Mouse (Mus musculus) stomach, embryonic 14.5 days (tissue): Measurements from ENCODE around the gene Rasl12. TPM values are rescaled to one million over a fixed set of nuclear protein-coding genes. Genes with fewer than 3 reads are reported as not detected.

Experiments
- ATAC-seq: fragments of 200-750 bp; cut with Nextera tagmentation; 2 replicates; pipeline ENCODE4 v1.8.0; 2017; ENCODE audit warnings: low read depth, moderate TSS enrichment; ENCODE audit not compliant: insufficient number of reproducible peaks, insufficient read depth, low FRiP score
- H3K27ac ChIP-seq: fragments of 300-500 bp; sonication (generic); 2 replicates; pipeline ENCODE4 v1.5.1; 2014; ENCODE audit warnings: mild to moderate bottlenecking, low read length, moderate library complexity, mixed read lengths
- H3K27me3 ChIP-seq: fragments of 300-500 bp; sonication (generic); 2 replicates; pipeline ENCODE4 v1.6.1; 2014; ENCODE audit warnings: low read length, control low read depth, mixed read lengths; ENCODE audit not compliant: control insufficient read depth, insufficient read depth
- H3K36me3 ChIP-seq: fragments of 300-500 bp; sonication (generic); 2 replicates; pipeline ENCODE4 v1.6.1; 2014; ENCODE audit warnings: mild to moderate bottlenecking, control low read depth, low read length, moderate library complexity, mixed read lengths; ENCODE audit not compliant: control insufficient read depth, insufficient read depth
- H3K4me1 ChIP-seq: fragments of 300-500 bp; sonication (generic); 2 replicates; pipeline ENCODE4 v1.6.1; 2014; ENCODE audit warnings: low read length, control low read depth, mixed read lengths; ENCODE audit not compliant: control insufficient read depth, insufficient read depth
- H3K4me2 ChIP-seq: fragments of 300-500 bp; sonication (generic); replicated peaks from 2 replicates; pipeline ENCODE4 v1.6.1; 2014; ENCODE audit warnings: low read depth, low read length, control low read depth
- H3K4me3 ChIP-seq: fragments of 300-500 bp; sonication (generic); 2 replicates; pipeline ENCODE4 v1.5.1; 2014; ENCODE audit warnings: low read depth, low read length, control low read depth
- H3K9ac ChIP-seq: fragments of 300-500 bp; sonication (generic); replicated peaks from 2 replicates; pipeline ENCODE4 v1.6.1; 2014; ENCODE audit warnings: low read depth, mild to moderate bottlenecking, control low read depth, low read length, moderate library complexity, mixed read lengths
- H3K9me3 ChIP-seq: fragments of 300-500 bp; sonication (generic); 2 replicates; pipeline ENCODE4 v1.6.1; 2016; ENCODE audit warnings: low read depth, low read length, control low read depth; ENCODE audit not compliant: control insufficient read depth
- WGBS: fragments of 180-500 bp; shearing (Covaris S2); extraction: QIAGEN DNeasy Blood & Tissue Kit; methylation state at CpG from one replicate; pipeline ENCODE4 v1.1.7; 2014; 5-methylcytosine and 5-hydroxymethylcytosine counted together
- polyA plus RNA-seq: library from polyadenylated mRNA; unstranded; fragments of >200 nt; fragmentation: Nextera tagmentation; extraction: Ambion mirVana; gene quantifications from 2 replicates; pipeline ENCODE4 v1.2.1, GENCODE M21; 2014

Gene Rasl12
- polyA plus RNA-seq, 1 experiment from 2014 or later = 5.2 TPM

DNA sequence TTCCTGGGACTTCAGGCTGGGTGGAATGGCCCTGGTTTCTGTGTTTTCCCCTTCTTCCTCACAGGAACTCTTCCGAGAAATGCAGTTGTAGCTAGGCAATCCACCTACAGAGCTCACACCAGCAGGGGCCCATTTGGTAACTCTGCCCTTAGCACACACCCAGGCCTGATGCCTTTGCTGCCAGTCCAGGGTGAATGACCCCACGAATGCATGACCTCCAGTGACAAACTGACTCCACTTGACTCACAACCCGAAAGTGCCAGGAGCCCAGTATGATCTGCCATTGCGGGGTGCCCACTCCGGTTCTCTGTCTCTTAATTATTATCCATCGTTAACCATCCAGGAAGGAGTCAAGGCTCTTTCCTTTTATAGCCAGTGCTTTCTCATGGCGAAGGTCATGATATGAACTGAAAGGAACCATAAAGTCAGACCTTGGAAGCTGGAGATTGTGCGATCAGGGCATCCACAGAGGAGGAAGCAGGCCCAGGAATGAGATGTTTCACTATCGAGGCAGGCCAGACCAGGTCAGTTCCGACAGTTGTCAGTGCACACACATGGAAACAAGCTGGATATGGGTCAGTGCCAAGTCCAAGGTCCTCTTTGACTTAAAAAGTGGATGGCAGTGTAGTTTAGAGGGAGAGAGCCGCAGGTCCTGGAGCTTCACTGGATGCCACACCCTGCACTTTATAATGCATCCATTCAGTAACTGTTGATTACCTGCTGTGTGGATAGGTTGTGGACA, 24.6 kb downstream of the Rasl12 start, which contains the start of gene Slc51b:
Slc51b (minus strand) TSS at position 196 of the 742 bp plus-strand sequence.
- Histone ChIP-seq H3K9me3 (no peaks in the 10 kb centered on the region), H3K36me3 (no peaks in the 10 kb centered on the region), H3K27ac (no peak within 1 kb of the TSS), H3K4me2 (no peak within 1 kb of the TSS), H3K9ac (no peak within 1 kb of the TSS), H3K4me1 (no peaks in the 10 kb centered on the region), H3K4me3 (no peak within 1 kb of the TSS), H3K27me3 (no peaks in the 10 kb centered on the region)
- 85% methylated on average over 11 of the region's 11 CpGs for WGBS
- no peak for ATAC-seq

DNA sequence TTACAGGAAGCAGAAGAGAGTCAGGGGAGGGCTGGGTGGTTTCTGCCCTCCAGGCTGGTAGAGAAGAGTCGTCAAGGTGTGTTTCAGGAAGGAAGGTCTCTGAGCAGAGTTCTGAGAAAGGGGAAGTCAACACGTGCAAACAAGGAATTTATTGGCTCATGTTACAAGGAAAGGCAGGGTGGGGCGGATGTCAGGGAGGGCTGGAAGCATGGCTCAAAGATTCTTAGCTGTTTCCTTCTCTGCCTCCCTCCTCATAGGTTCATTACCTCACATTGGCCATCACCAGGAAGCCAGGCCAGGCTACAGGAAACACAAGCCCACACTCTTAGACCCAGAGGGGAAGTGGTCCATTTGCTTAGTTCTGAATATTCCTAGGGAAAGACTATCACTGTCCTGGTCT, 26.1 kb downstream of the Rasl12 start:
- H3K36me3 ChIP-seq = no peaks in the 10 kb centered on the region
- no peak overlapping the region for H3K4me3 ChIP-seq
- no peaks in the 10 kb centered on the region for H3K27me3 ChIP-seq
- no peak overlapping the region for H3K27ac ChIP-seq
- no peaks in the 10 kb centered on the region for H3K9me3 ChIP-seq
- H3K4me1 ChIP-seq = no peaks in the 10 kb centered on the region
- whole genome bisulfite sequencing = 36% methylated on average over 3 of the region's 3 CpGs
- no peak for ATAC-seq
- no peak overlapping the region for H3K4me2 ChIP-seq
- no peak overlapping the region for H3K9ac ChIP-seq

DNA sequence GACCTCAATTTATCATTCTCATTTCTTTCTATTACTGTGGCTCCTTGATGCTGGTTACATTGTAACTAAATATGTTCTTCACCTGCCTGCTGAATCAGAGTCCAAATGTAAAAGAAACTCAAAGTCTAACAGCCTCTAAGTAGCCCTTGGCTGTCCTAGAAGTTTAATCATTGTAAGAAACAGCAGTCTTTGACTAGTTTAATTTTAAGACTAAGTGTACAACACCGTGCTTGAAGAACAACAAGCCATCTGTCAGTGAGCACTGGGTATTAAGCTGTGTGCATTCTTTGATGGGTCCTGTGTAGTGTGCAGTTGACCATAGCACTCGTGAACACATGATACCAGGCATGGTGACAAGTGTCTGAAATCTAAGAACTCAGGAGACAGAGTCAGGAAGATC, 29.2 kb downstream of the Rasl12 start:
- no peaks in the 10 kb centered on the region for H3K27me3 ChIP-seq
- no peak overlapping the region for H3K9ac ChIP-seq
- ATAC-seq = no peak
- no peak overlapping the region for H3K27ac ChIP-seq
- no peak overlapping the region for H3K4me3 ChIP-seq
- no peaks in the 10 kb centered on the region for H3K4me1 ChIP-seq
- H3K4me2 ChIP-seq = no peak overlapping the region
- 62% methylated on average over 2 of the region's 2 CpGs for WGBS
- no peaks in the 10 kb centered on the region for H3K9me3 ChIP-seq
- no peaks in the 10 kb centered on the region for H3K36me3 ChIP-seq

DNA sequence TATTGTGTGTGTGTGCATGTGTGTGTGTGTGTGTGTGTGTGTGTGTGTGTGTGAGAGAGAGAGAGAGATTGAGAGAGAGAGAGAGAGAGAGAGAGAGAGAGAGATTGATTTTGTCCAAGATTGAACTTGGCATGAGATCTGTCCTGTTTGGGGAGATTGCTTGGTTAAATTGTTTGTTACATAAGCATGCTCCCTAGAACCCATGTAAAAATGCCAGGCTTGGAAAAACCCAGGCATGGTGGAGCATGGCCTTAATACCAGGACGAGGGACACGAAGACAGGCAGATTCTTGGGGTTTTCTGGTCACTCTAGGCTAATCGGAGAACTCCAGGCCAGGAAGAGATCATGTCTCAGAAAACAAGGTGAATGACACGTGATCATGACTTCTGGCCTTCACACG, 29.7 kb downstream of the Rasl12 start:
- Histone ChIP-seq H3K4me1 (no peaks in the 10 kb centered on the region), H3K4me3 (no peak overlapping the region), H3K9ac (no peak overlapping the region), H3K36me3 (no peaks in the 10 kb centered on the region), H3K9me3 (no peaks in the 10 kb centered on the region), H3K4me2 (no peak overlapping the region), H3K27ac (no peak overlapping the region), H3K27me3 (no peaks in the 10 kb centered on the region)
- ATAC-seq = no peak
- WGBS = 86% methylated on average over 5 of the region's 5 CpGs

DNA sequence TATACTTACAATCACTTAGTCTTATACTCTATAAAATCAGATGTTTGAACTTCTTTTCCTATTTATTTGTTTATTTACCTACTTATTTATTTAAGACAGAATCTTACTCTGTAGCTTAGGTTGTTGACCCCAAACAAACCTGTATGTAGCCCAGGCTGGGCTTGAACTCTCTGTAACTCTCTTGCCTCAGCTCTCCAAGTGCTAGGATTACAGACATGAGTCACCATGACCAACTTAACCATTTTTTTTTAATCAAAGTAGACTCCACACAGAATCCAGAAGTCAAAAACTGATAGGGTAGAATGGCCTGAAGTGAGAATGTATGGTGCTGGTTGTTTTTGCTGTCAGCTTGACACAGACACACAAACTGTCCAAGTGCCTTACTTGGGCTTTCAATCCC, 32.1 kb downstream of the Rasl12 start:
- Histone ChIP-seq H3K27me3 (no peaks in the 10 kb centered on the region), H3K4me3 (no peak overlapping the region), H3K9me3 (no peaks in the 10 kb centered on the region), H3K36me3 (no peaks in the 10 kb centered on the region), H3K4me2 (no peak overlapping the region), H3K9ac (no peak overlapping the region), H3K27ac (no peak overlapping the region), H3K4me1 (no peaks in the 10 kb centered on the region)
- ATAC-seq = no peak

- Histone ChIP-seq H3K4me2 (no peak overlapping the region), H3K27me3 (no peaks in the 10 kb centered on the region), H3K36me3 (no peaks in the 10 kb centered on the region), H3K9me3 (no peaks in the 10 kb centered on the region), H3K27ac (no peak overlapping the region), H3K4me1 (no peaks in the 10 kb centered on the region), H3K9ac (no peak overlapping the region), H3K4me3 (no peak overlapping the region)
- no peak for ATAC-seq
- WGBS = 90% methylated on average over 5 of the region's 5 CpGs
These were observed 32.6 kb downstream of the Rasl12 start for GRCm38 (mm10) chr9:65430921-65431320.

- WGBS = 2% methylated on average over 3 of the region's 3 CpGs
- Histone ChIP-seq H3K9ac (no peak overlapping the region), H3K4me2 (no peak overlapping the region), H3K27ac (no peak overlapping the region), H3K9me3 (no peaks in the 10 kb centered on the region), H3K36me3 (no peaks in the 10 kb centered on the region), H3K27me3 (no peaks in the 10 kb centered on the region), H3K4me1 (no peaks in the 10 kb centered on the region), H3K4me3 (no peak overlapping the region)
- no peak for ATAC-seq
These were observed 33.9 kb downstream of the Rasl12 start for GRCm38 (mm10) chr9:65432236-65432635.

DNA sequence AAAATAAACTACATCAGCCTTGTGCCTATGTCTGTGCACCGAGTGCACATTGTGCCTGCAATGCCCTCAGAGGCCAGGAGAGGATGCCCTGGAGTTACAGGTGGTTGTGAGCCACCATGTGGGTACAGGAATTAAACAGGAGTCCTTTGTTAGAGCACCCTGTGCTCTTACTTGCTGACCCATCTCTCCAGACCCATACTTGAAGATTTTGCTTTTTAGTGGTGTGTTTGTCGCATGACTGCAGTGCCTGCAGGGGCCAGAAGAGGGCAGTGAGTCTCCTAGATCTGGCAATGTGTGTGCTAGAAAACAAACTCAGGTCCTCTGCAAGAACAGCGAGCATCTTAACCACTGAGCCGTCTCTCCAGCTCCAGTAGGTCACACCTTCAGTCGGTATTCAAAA, 35.8 kb downstream of the Rasl12 start:
- H3K36me3 ChIP-seq = peaks cover 4% of the 10 kb centered on the region
- H3K9me3 ChIP-seq = no peaks in the 10 kb centered on the region
- no peak overlapping the region for H3K4me3 ChIP-seq
- WGBS = 64% methylated on average over 5 of the region's 5 CpGs
- no peaks in the 10 kb centered on the region for H3K27me3 ChIP-seq
- H3K9ac ChIP-seq = no peak overlapping the region
- H3K4me2 ChIP-seq = no peak overlapping the region
- H3K4me1 ChIP-seq = no peaks in the 10 kb centered on the region
- ATAC-seq = no peak
- H3K27ac ChIP-seq = no peak overlapping the region

DNA sequence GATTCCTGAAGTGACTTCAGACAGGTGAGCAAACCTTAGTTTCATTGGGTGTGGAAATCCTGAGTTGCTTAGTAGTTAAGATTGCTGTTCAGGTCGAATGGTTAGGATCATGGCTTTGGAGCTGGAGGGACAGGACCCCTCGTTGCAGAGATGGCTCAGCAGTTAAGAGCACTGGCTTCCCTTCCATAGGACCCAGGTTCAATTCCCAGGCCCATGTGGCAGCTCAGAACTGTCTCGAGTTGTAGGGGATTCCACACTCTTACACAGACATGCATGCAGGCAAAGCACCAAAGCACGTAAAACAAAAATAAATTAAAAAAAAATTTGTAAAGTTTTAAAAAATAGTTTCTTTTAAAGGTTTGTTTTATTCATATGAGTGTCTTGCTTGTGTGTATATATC, 36.9 kb downstream of the Rasl12 start:
- H3K4me1 ChIP-seq = no peaks in the 10 kb centered on the region
- ATAC-seq = no peak; the same call in 1 of the 2 replicates
- peaks cover 4% of the 10 kb centered on the region for H3K36me3 ChIP-seq
- H3K9me3 ChIP-seq = no peaks in the 10 kb centered on the region
- H3K27me3 ChIP-seq = no peaks in the 10 kb centered on the region
- 70% methylated on average over 4 of the region's 4 CpGs for WGBS
- H3K4me3 ChIP-seq = peak overlapping the region; percentile 79
- no peak overlapping the region; the same call in 1 of the 2 replicates for H3K4me2 ChIP-seq
- no peak overlapping the region for H3K27ac ChIP-seq
- no peak overlapping the region for H3K9ac ChIP-seq
